Mouse (Mus musculus) thymus, adult 2 months (tissue): ENCODE data around the gene Gng12. TPM values are rescaled to one million over a fixed set of nuclear protein-coding genes. Genes with fewer than 3 reads are reported as not detected.

Experiments
- DNase-seq: peaks from one replicate; pipeline ENCODE4 v3.0.0; 2021
- H3K27ac ChIP-seq: fragments of 200-500 bp; 2 replicates; pipeline ENCODE4 v1.5.1; 2012; ENCODE audit warnings: low read length, control low read depth; ENCODE audit not compliant: control insufficient read depth, insufficient read depth
- H3K27me3 ChIP-seq: fragments of 200-500 bp; 2 replicates; pipeline ENCODE4 v1.6.1; 2012; ENCODE audit warnings: mild to moderate bottlenecking, low read length, moderate library complexity, mixed read lengths; ENCODE audit not compliant: control insufficient read depth, insufficient read depth
- H3K36me3 ChIP-seq: fragments of 200-500 bp; 2 replicates; pipeline ENCODE4 v1.6.1; 2012; ENCODE audit warnings: mild to moderate bottlenecking, low read length, moderate library complexity; ENCODE audit not compliant: control insufficient read depth, insufficient read depth
- H3K4me1 ChIP-seq: fragments of 200-500 bp; replicated peaks from 2 replicates; pipeline ENCODE4 v1.6.1; 2012; ENCODE audit warnings: low read length; ENCODE audit not compliant: control insufficient read depth, insufficient read depth
- H3K4me3 ChIP-seq: fragments of 200-500 bp; 2 replicates; pipeline ENCODE4 v1.5.1; 2012; ENCODE audit warnings: mild to moderate bottlenecking, low read length, control low read depth, moderate library complexity; ENCODE audit not compliant: control insufficient read depth, insufficient read depth
- CTCF ChIP-seq: fragments of 200-500 bp; IDR thresholded peaks from 2 replicates; pipeline ENCODE4 v1.5.1; 2012; ENCODE audit warnings: mild to moderate bottlenecking, control low read depth, low read length, moderate library complexity, borderline replicate concordance; ENCODE audit not compliant: control insufficient read depth, poor library complexity, insufficient read depth; ENCODE audit errors: extremely low read depth
- POLR2A ChIP-seq: fragments of 200-500 bp; IDR thresholded peaks from 2 replicates; pipeline ENCODE4 v1.6.1; 2012; ENCODE audit warnings: mild to moderate bottlenecking, low read length, control low read depth, moderate library complexity; ENCODE audit not compliant: control insufficient read depth, poor library complexity, insufficient read depth; ENCODE audit errors: extremely low read depth
- WGBS: fragments of 180-500 bp; shearing (Covaris S2); methylation state at CpG from one replicate; pipeline ENCODE4 v1.1.7; 2018; 5-methylcytosine and 5-hydroxymethylcytosine counted together
- polyA plus RNA-seq: library from polyadenylated mRNA; depleted of rRNA; stranded (reverse); fragments of >200 nt; gene quantifications from 2 replicates; pipeline ENCODE4 v1.2.3, GENCODE M21; 2012

The Gng12 gene
- polyA plus RNA-seq, 1 experiment = 10.8 TPM

GRCm38 (mm10) chr6:66924315-66924965, 28.2 kb downstream of the Gng12 start:
- DNase-seq = no peak
- Histone ChIP-seq H3K27me3 (no peaks in the 10 kb centered on the region), H3K4me3 (no peak overlapping the region), H3K36me3 (no peaks in the 10 kb centered on the region), H3K27ac (no peak overlapping the region), H3K4me1 (no peaks in the 10 kb centered on the region)
- TF ChIP-seq POLR2A (no peak), CTCF (no peak)
- 91% methylated on average over 7 of the region's 7 CpGs for WGBS

GRCm38 (mm10) chr6:66926269-66926668, 30.1 kb downstream of the Gng12 start:
- TF ChIP-seq POLR2A (no peak), CTCF (no peak)
- 77% methylated on average over 4 of the region's 4 CpGs for WGBS
- Histone ChIP-seq H3K4me3 (no peak overlapping the region), H3K27me3 (no peaks in the 10 kb centered on the region), H3K27ac (no peak overlapping the region), H3K36me3 (no peaks in the 10 kb centered on the region), H3K4me1 (peaks cover 2% of the 10 kb centered on the region)
- no peak for DNase-seq

GRCm38 (mm10) chr6:66928972-66929645, 32.9 kb downstream of the Gng12 start:
- no peak for TF ChIP-seq POLR2A
- no peak for TF ChIP-seq CTCF
- no peaks in the 10 kb centered on the region for H3K27me3 ChIP-seq
- H3K4me3 ChIP-seq = no peak overlapping the region
- 22% methylated on average over 2 of the region's 2 CpGs for WGBS
- DNase-seq = no peak
- H3K4me1 ChIP-seq = peaks cover 2% of the 10 kb centered on the region
- no peaks in the 10 kb centered on the region for H3K36me3 ChIP-seq
- H3K27ac ChIP-seq = no peak overlapping the region

- Histone ChIP-seq H3K27ac (no peak overlapping the region), H3K4me3 (no peak overlapping the region), H3K4me1 (peaks cover 2% of the 10 kb centered on the region), H3K27me3 (no peaks in the 10 kb centered on the region), H3K36me3 (no peaks in the 10 kb centered on the region)
- TF ChIP-seq CTCF (no peak), POLR2A (no peak)
- DNase-seq = no peak
- WGBS = 16% methylated on average over 7 of the region's 7 CpGs
Measured at GRCm38 (mm10) chr6:66929694-66930093, 33.5 kb downstream of the Gng12 start.

- Histone ChIP-seq H3K4me1 (peaks cover 2% of the 10 kb centered on the region), H3K27ac (no peak overlapping the region), H3K36me3 (no peaks in the 10 kb centered on the region), H3K4me3 (no peak overlapping the region), H3K27me3 (no peaks in the 10 kb centered on the region)
- TF ChIP-seq POLR2A = no peak
- TF ChIP-seq CTCF = no peak
- WGBS = 69% methylated on average over 4 of the region's 4 CpGs
- no peak for DNase-seq
Measured at GRCm38 (mm10) chr6:66932206-66932819, 36.1 kb downstream of the Gng12 start.

- TF ChIP-seq POLR2A = no peak
- no peak for TF ChIP-seq CTCF
- Histone ChIP-seq H3K36me3 (no peaks in the 10 kb centered on the region), H3K4me3 (no peak overlapping the region), H3K4me1 (peaks cover 12% of the 10 kb centered on the region), H3K27me3 (no peaks in the 10 kb centered on the region), H3K27ac (no peak overlapping the region)
- WGBS = 96% methylated on average over 7 of the region's 7 CpGs
- DNase-seq = no peak
Measured at GRCm38 (mm10) chr6:66940656-66941235, 44.5 kb downstream of the Gng12 start.

GRCm38 (mm10) chr6:66941792-66942191, 45.6 kb downstream of the Gng12 start:
- WGBS = 65% methylated on average over 6 of the region's 6 CpGs
- DNase-seq = no peak
- no peak overlapping the region for H3K27ac ChIP-seq

More at GRCm38 (mm10) chr6:66941792-66942191, 45.6 kb downstream of the Gng12 start:
- Histone ChIP-seq H3K27me3 (no peaks in the 10 kb centered on the region), H3K36me3 (no peaks in the 10 kb centered on the region), H3K4me3 (no peak overlapping the region), H3K4me1 (peaks cover 12% of the 10 kb centered on the region)
- TF ChIP-seq POLR2A (no peak), CTCF (no peak)
